8 mouse cellular contexts compared by ENCODE assay signal in the genomic region with DNA sequence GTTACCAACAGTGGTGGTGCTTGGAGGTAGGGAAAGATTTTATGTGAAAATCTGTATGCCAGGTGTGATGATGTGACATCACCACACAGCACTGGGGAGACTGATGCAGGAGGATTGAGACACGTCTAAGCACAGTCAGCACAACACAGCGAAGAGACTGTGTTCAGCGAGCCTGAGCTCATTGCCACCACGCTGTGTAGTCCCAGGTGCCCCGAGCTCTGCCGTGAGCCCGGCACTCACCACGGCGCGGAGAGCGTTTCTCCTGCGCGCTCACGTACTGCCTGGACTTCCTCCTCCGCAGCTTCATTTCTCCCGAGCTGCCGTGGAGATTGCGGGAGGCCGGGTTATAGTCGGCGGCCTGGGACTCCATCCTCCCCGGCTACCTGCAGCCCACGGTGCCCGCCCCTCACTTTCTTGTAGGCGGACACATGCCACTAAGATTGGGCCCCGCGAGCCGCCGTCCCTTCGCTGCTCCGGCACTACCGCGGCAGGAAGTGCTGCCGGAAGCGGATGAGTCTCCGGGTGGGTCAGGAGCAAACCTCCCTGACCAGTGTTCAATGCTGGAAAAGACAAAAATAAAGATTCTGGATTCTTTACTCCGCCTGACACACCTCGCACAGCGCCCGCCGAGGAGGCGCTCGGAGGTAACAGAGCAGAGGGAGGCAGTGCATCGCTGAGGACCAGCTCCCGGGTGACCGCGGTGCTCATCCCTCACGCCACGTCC. TPM values are rescaled to one million over a fixed set of nuclear protein-coding genes. Genes with fewer than 3 reads are reported as not detected.
DNase-seq lines count a peak whose midpoint lies in the region; ATAC-seq and TF ChIP-seq lines count a peak whose summit lies in the region.

No protein-coding gene starts in this region.

- peak overlapping the region; percentile 92 for H3K27ac ChIP-seq in hindbrain, embryonic 10.5 days
- peak overlapping the region; percentile 83 for H3K27ac ChIP-seq in lung, embryonic 16.5 days (ENCODE audit: low read length)
- H3K27ac ChIP-seq in thymus, adult 2 months (ENCODE audit: control insufficient read depth, insufficient read depth, low read length): no peak overlapping the region; the same call in 1 of the 2 replicates

- H3K27me3 ChIP-seq in hindbrain, embryonic 10.5 days (ENCODE audit: insufficient read depth, poor library complexity, severe bottlenecking): no peaks in the 10 kb centered on the region
- H3K27me3 ChIP-seq in lung, embryonic 16.5 days (ENCODE audit: control insufficient read depth, insufficient read depth, low read depth, low read length): no peaks in the 10 kb centered on the region
- H3K27me3 ChIP-seq in thymus, adult 2 months (ENCODE audit: control insufficient read depth, insufficient read depth, low read length): no peaks in the 10 kb centered on the region

- under 1% methylated on average over 49 of the region's 49 CpGs for WGBS in hindbrain, embryonic 10.5 days
- WGBS in lung, embryonic 16.5 days: under 1% methylated on average over 49 of the region's 49 CpGs
- WGBS in thymus, adult 2 months: under 1% methylated on average over 49 of the region's 49 CpGs

- peaks cover 16% of the 10 kb centered on the region for H3K36me3 ChIP-seq in hindbrain, embryonic 10.5 days
- no peaks in the 10 kb centered on the region for H3K36me3 ChIP-seq in lung, embryonic 16.5 days (ENCODE audit: control insufficient read depth, insufficient read depth, low read length)
- no peaks in the 10 kb centered on the region for H3K36me3 ChIP-seq in thymus, adult 2 months (ENCODE audit: control insufficient read depth, insufficient read depth, low read length)

- H3K9ac ChIP-seq in lung, embryonic 16.5 days (ENCODE audit: low read length): peak overlapping the region; percentile 93

- H3K4me2 ChIP-seq in lung, embryonic 16.5 days (ENCODE audit: low read depth, low read length): peak overlapping the region; percentile 95

- H3K4me1 ChIP-seq in hindbrain, embryonic 10.5 days (replicated peaks): peaks cover 17% of the 10 kb centered on the region
- peaks cover 12% of the 10 kb centered on the region for H3K4me1 ChIP-seq in lung, embryonic 16.5 days (replicated peaks; ENCODE audit: control insufficient read depth, insufficient read depth, low read length)
- H3K4me1 ChIP-seq in thymus, adult 2 months (replicated peaks; ENCODE audit: control insufficient read depth, insufficient read depth, low read length): peaks cover 6% of the 10 kb centered on the region; the same call in 1 of the 2 replicates

- H3K4me3 ChIP-seq in hindbrain, embryonic 10.5 days: peak overlapping the region; percentile 86
- H3K4me3 ChIP-seq in lung, embryonic 16.5 days (ENCODE audit: low read length): peak overlapping the region; percentile 96
- H3K4me3 ChIP-seq in thymus, adult 2 months (ENCODE audit: control insufficient read depth, insufficient read depth, low read length): peak overlapping the region; percentile 71

- H3K9me3 ChIP-seq in hindbrain, embryonic 10.5 days: no peaks in the 10 kb centered on the region
- no peaks in the 10 kb centered on the region for H3K9me3 ChIP-seq in lung, embryonic 16.5 days (ENCODE audit: control insufficient read depth, low read length)

- peak; percentile 94 for DNase-seq in Muller cell, postnatal 12 days (ENCODE audit: inconsistent ontology term)
- DNase-seq in cerebellum, adult 9-10 months: peak; percentile 89
- DNase-seq in hindbrain, embryonic 10.5 days (ENCODE audit: low spot score): peak; percentile 93
- peak; percentile 91 for DNase-seq in layer of hippocampus, adult 9-11 months
- peak; percentile 88 for DNase-seq in ovary, adult 18-20 months (ENCODE audit: low spot score)
- peak; percentile 95 for DNase-seq in thymus, adult 2 months

- peak; percentile 84 for ATAC-seq in frontal cortex, adult (ENCODE audit: low TSS enrichment)
- ATAC-seq in lung, embryonic 16.5 days (ENCODE audit: low read depth): peak; percentile 87

- peak; percentile 60; the same call in 1 of the 2 replicates for TF ChIP-seq POLR2A in thymus, adult 2 months (IDR thresholded peaks at IDR 0.05; ENCODE audit: control insufficient read depth, extremely low read depth, insufficient read depth, low read length, poor library complexity)

- no peak for TF ChIP-seq CTCF in thymus, adult 2 months (IDR thresholded peaks at IDR 0.05; ENCODE audit: borderline replicate concordance, control insufficient read depth, extremely low read depth, insufficient read depth, low read length, poor library complexity)

RNA-seq across cellular contexts. Expression of a gene that starts 0.8 kb away (rescaled TPM):
- 15.0 and 15.8 TPM in 2 replicates for polyA plus RNA-seq in hindbrain, embryonic 10.5 days (2016; fragmentation: Nextera tagmentation; extraction: Ambion mirVana)
- 12.1 and 14.7 TPM in 2 replicates for polyA plus RNA-seq in lung, embryonic 16.5 days (2015; fragmentation: Nextera tagmentation; extraction: Ambion mirVana)
- polyA plus RNA-seq in thymus, adult 2 months (2012; rRNA removed): 8.2 and 11.7 TPM in 2 replicates

RNA-seq across cellular contexts. Expression of a gene that starts 5.3 kb away (rescaled TPM):
- polyA plus RNA-seq in hindbrain, embryonic 10.5 days (2016; fragmentation: Nextera tagmentation; extraction: Ambion mirVana): 1.5 and 2.1 TPM in 2 replicates
- 11.1 and 13.2 TPM in 2 replicates for polyA plus RNA-seq in lung, embryonic 16.5 days (2015; fragmentation: Nextera tagmentation; extraction: Ambion mirVana)
- 21.1 and 22.4 TPM in 2 replicates for polyA plus RNA-seq in thymus, adult 2 months (2012; rRNA removed)

RNA-seq across cellular contexts. Expression of a gene that starts 54.2 kb away (rescaled TPM):
- polyA plus RNA-seq in hindbrain, embryonic 10.5 days (2016; fragmentation: Nextera tagmentation; extraction: Ambion mirVana): 20.3 and 21.9 TPM in 2 replicates
- polyA plus RNA-seq in lung, embryonic 16.5 days (2015; fragmentation: Nextera tagmentation; extraction: Ambion mirVana): 38.5 and 39.4 TPM in 2 replicates
- 11.6 and 12.3 TPM in 2 replicates for polyA plus RNA-seq in thymus, adult 2 months (2012; rRNA removed)

RNA-seq across cellular contexts. Expression of a gene that starts 54.2 kb away (rescaled TPM):
- polyA plus RNA-seq in hindbrain, embryonic 10.5 days (2016; fragmentation: Nextera tagmentation; extraction: Ambion mirVana): 21.8 and 27.6 TPM in 2 replicates
- 30.1 and 30.5 TPM in 2 replicates for polyA plus RNA-seq in lung, embryonic 16.5 days (2015; fragmentation: Nextera tagmentation; extraction: Ambion mirVana)
- 5.5 and 6.0 TPM in 2 replicates for polyA plus RNA-seq in thymus, adult 2 months (2012; rRNA removed)
